Mouse (Mus musculus) gastrocnemius, adult 2 months (tissue): ENCODE measurements at regions not wholly inside any gene's neighbourhood (a gene's known extent, or its start where the extent isn't known, plus 50 kb on each side); places are given as distances from the start of the nearest gene placed in this dataset.

Experiments
- DNase-seq: peaks from one replicate; pipeline ENCODE4 v3.0.0; 2022
- H3K27ac ChIP-seq: fragments of 200-600 bp; 2 replicates; pipeline ENCODE4 v1.8.1; 2022; ENCODE audit warnings: mild to moderate bottlenecking
- H3K4me3 ChIP-seq: fragments of 200-600 bp; 2 replicates; pipeline ENCODE4 v1.8.1; 2022; ENCODE audit warnings: mild to moderate bottlenecking, moderate library complexity
- CTCF ChIP-seq: fragments of 200-600 bp; IDR thresholded peaks from 2 replicates; pipeline ENCODE4 v1.8.1; 2022; ENCODE audit warnings: antibody characterized with exemption, mild to moderate bottlenecking, moderate library complexity
- intact Hi-C: fragments of 180-260 bp; cut with DNase I; formaldehyde crosslinking; loops from one replicate; pipeline ENCODE4 v1.15.1; 2025

DNA sequence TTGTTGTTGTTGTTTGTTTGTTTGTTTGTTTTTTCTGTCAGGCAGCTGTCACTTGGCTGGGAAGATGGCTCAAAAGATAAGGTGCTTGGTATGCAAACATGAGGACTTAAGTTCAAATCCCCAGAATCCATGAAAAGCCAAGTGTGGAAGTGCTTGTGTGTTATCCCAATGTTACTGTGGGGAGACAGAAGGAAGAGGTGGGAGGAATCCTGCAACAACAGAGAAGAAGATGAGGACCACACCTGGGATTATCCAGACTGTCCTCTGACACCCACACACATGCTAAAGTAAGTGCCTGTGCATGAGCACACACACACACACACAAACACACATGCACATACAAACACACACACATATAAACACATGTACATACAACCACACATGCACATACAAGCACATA lies 207.6 kb upstream of the Arid1b start:
- intact Hi-C loops: loop anchor here (10.0 kb wide), 1 partner anchor 398 kb away; no protein-coding TSS in a partner anchor
- no peak for TF ChIP-seq CTCF
- Histone ChIP-seq H3K27ac (no peak overlapping the region), H3K4me3 (no peak overlapping the region)
- DNase-seq: no peak

GRCm38 (mm10) chr17:4791873-4792272 lies 202.3 kb upstream of the Arid1b start:
- no peak for DNase-seq
- Histone ChIP-seq H3K4me3 (no peak overlapping the region), H3K27ac (no peak overlapping the region)
- TF ChIP-seq CTCF: no peak
- intact Hi-C loops: loop anchor here (5.0 kb wide), 1 partner anchor 75 kb away; no protein-coding TSS in a partner anchor

- H3K4me3 ChIP-seq: no peak overlapping the region
- TF ChIP-seq CTCF: no peak
- intact Hi-C loops: no loop called here
- H3K27ac ChIP-seq: no peak overlapping the region
- DNase-seq: no peak
Measured at GRCm38 (mm10) chr17:4796241-4796640, 197.9 kb upstream of the Arid1b start.

DNA sequence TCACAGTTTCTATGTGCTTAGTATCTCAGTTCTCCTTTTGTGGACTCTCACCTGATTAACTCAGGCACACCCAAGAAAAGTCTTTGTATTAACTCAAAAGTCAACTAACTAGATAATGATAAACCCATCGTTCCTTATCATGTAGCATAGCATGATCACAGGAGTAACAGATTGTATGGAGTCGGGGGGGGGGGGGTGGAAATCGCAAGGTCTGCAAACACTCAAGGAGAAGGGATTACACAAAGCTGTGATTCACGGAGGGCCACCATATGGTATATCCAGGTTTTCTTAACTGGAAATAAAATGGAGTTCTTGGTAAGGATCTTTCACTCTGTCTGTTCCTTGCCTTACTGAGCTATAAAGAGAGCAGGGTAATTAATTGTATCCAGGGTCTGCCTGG lies 190.1 kb upstream of the Arid1b start:
- no peak for TF ChIP-seq CTCF
- H3K27ac ChIP-seq: no peak overlapping the region
- DNase-seq: no peak
- intact Hi-C loops: no loop called here
- no peak overlapping the region for H3K4me3 ChIP-seq

GRCm38 (mm10) chr17:4806051-4806450 lies 188.1 kb upstream of the Arid1b start:
- TF ChIP-seq CTCF: no peak
- Histone ChIP-seq H3K4me3 (no peak overlapping the region), H3K27ac (no peak overlapping the region)
- intact Hi-C loops: no loop called here
- peak; percentile 50 for DNase-seq

- H3K4me3 ChIP-seq: no peak overlapping the region
- intact Hi-C loops: no loop called here
- peak; percentile 43 for DNase-seq
- H3K27ac ChIP-seq: peak overlapping the region; percentile 57; the same call in 1 of the 2 replicates
- TF ChIP-seq CTCF: no peak
Measured at GRCm38 (mm10) chr17:4808926-4809325, 185.2 kb upstream of the Arid1b start.

DNA sequence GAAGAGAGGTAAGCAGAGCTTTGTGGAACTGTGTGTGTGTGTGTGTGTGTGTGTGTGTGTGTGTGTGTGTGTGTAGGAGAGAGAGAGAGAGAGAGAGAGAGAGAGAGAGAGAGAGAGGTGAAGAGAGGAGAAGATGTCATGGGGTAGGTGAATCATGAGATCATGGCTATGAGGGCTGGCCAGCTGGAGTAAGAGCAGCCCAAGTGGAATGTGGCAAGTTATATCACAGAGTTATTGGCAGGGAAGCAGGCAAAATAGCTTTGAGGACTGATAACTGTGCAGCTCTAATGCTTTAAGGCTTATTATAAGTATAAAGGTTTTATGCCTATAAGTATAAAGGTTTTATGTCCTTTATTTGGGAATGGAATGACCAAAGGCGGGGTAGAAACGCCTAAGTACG lies 180.9 kb upstream of the Arid1b start:
- intact Hi-C loops: no loop called here
- H3K4me3 ChIP-seq: no peak overlapping the region
- TF ChIP-seq CTCF: no peak
- H3K27ac ChIP-seq: no peak overlapping the region
- no peak for DNase-seq

GRCm38 (mm10) chr17:4813666-4814065 lies 180.5 kb upstream of the Arid1b start:
- no peak for TF ChIP-seq CTCF
- intact Hi-C loops: no loop called here
- Histone ChIP-seq H3K4me3 (no peak overlapping the region), H3K27ac (no peak overlapping the region)
- DNase-seq: no peak

DNA sequence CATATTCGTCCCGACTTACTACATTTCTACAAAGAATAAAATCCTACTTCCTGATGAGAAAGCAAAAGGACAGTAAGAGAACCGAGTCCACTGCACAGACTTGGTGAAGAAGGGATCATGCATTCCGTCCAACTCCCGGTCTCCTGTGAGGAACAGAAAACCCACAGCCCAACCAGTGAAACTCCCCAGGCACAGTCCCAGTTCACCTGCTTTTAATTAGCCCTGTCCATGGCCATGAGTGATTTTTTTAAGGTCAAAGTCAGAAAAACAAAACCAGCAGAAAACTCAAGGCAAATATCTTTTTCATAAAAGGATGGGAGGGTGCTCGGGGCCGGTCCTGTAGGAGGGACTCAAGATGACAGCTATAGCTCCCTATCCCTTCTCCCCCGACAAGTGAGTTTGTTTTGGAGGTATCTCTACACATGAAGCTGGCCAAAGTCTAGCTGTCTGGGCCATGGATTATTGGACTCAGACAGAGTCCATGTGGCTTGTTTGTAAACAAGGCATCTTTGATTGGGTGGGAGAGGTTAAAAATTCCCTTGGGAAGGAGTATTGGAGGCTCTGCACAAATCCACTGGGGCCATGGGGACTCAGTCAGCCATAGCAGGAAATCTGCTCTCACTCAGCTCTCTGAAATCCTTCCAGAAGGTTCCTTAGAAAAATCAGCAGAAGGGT lies 168.8 kb upstream of the Arid1b start:
- intact Hi-C loops: no loop called here
- Histone ChIP-seq H3K4me3 (no peak overlapping the region), H3K27ac (no peak overlapping the region)
- peak; percentile 25 for DNase-seq
- TF ChIP-seq CTCF: no peak

- Histone ChIP-seq H3K4me3 (no peak overlapping the region), H3K27ac (no peak overlapping the region)
- no peak for DNase-seq
- TF ChIP-seq CTCF: no peak
- intact Hi-C loops: no loop called here
Measured at GRCm38 (mm10) chr17:4834065-4834464, 160.1 kb upstream of the Arid1b start.

DNA sequence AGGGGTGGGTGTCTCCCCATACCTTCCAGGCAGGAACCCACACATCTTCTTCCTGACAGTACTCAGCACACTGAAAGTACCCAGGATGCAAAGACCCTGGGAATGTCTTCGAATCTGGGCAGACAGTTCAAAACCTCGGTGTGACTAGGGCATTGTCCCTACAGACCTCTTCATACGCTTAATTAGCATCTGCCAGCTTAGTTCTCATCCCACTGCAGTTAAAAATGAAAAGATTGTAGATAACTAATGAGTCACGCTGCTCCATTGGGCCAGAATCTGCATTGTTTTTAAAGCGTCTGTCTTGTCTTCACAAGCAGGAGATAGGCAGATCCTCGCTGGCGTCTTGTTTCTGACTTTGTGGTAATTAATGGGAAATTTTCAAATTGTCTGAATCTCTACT lies 159.6 kb upstream of the Arid1b start:
- intact Hi-C loops: no loop called here

GRCm38 (mm10) chr17:4835065-4835705 lies 158.9 kb upstream of the Arid1b start:
- no peak for TF ChIP-seq CTCF
- Histone ChIP-seq H3K4me3 (no peak overlapping the region), H3K27ac (no peak overlapping the region)
- no peak for DNase-seq
- intact Hi-C loops: no loop called here

More for the DNA sequence above, 159.6 kb upstream of the Arid1b start:
- no peak for DNase-seq
- Histone ChIP-seq H3K27ac (no peak overlapping the region), H3K4me3 (no peak overlapping the region)
- no peak for TF ChIP-seq CTCF

DNA sequence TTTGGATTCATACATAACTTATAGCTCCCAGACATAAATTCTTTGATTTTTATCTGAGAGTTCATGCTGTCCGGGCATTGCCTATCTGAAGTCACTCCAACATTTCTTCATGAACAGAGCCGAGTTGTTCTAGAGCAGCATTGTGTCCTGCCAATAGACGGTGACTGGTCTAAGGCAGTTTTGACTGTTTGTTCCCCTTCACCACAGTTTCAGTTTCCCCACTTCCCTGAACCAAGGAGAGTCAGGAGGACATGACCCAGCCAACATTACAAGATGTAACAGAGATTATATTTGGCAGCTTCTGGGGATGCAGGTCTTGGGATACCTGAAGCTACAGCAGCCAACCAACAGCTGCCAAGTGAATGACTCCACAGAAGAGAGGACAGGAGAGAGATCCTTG lies 154.0 kb upstream of the Arid1b start:
- no peak overlapping the region for H3K27ac ChIP-seq
- no peak for TF ChIP-seq CTCF
- DNase-seq: no peak
- no peak overlapping the region for H3K4me3 ChIP-seq
- intact Hi-C loops: no loop called here

GRCm38 (mm10) chr17:4858304-4858703 lies 135.8 kb upstream of the Arid1b start:
- no peak for TF ChIP-seq CTCF
- no peak overlapping the region for H3K27ac ChIP-seq
- no peak for DNase-seq
- intact Hi-C loops: no loop called here
- H3K4me3 ChIP-seq: no peak overlapping the region
